Mouse (Mus musculus) forebrain, postnatal 0 days (tissue): ENCODE measurements around the gene Pla2g10. TPM values are rescaled to one million over a fixed set of nuclear protein-coding genes. Genes with fewer than 3 reads are reported as not detected.

Experiments used
- ATAC-seq: fragments of 200-750 bp; cut with Nextera tagmentation; 2 replicates; pipeline ENCODE4 v1.8.0; 2017; ENCODE audit warnings: mild to moderate bottlenecking, moderate library complexity
- DNase-seq: peaks from one replicate; pipeline ENCODE4 v3.0.0-alpha.2; 2015
- H3K27ac ChIP-seq: fragments of 300-500 bp; sonication (generic); 2 replicates; pipeline ENCODE4 v1.5.1; 2014; ENCODE audit warnings: low read depth, mild to moderate bottlenecking, antibody characterized with exemption, low read length, moderate library complexity, mixed read lengths
- H3K27me3 ChIP-seq: fragments of 300-500 bp; sonication (generic); 2 replicates; pipeline ENCODE4 v1.6.1; 2014; ENCODE audit warnings: mild to moderate bottlenecking, low read length, mixed read lengths; ENCODE audit not compliant: insufficient read depth
- H3K36me3 ChIP-seq: fragments of 300-500 bp; sonication (generic); 2 replicates; pipeline ENCODE4 v1.6.1; 2014; ENCODE audit warnings: mild to moderate bottlenecking, moderate library complexity; ENCODE audit not compliant: insufficient read depth
- H3K4me1 ChIP-seq: fragments of 300-500 bp; sonication (generic); 2 replicates; pipeline ENCODE4 v1.6.1; 2014; ENCODE audit warnings: antibody characterized with exemption; ENCODE audit not compliant: insufficient read depth
- H3K4me2 ChIP-seq: fragments of 300-500 bp; sonication (generic); 2 replicates; pipeline ENCODE4 v1.6.1; 2014; ENCODE audit warnings: low read depth, mild to moderate bottlenecking, moderate library complexity
- H3K4me3 ChIP-seq: fragments of 300-500 bp; sonication (generic); 2 replicates; pipeline ENCODE4 v1.5.1; 2014; ENCODE audit warnings: low read depth, low read length, mixed read lengths
- H3K9ac ChIP-seq: fragments of 300-500 bp; sonication (generic); 2 replicates; pipeline ENCODE4 v1.6.1; 2014; ENCODE audit warnings: mild to moderate bottlenecking
- H3K9me3 ChIP-seq: fragments of 300-500 bp; sonication (generic); 2 replicates; pipeline ENCODE4 v1.6.1; 2016; ENCODE audit warnings: low read length
- CTCF ChIP-seq: sonication (generic); IDR thresholded peaks from 2 replicates; pipeline ENCODE4 v1.5.1; 2016; ENCODE audit warnings: antibody characterized with exemption, control low read depth, low read depth
- WGBS: fragments of 180-500 bp; shearing (Covaris S2); extraction: QIAGEN DNeasy Blood & Tissue Kit; methylation state at CpG from one replicate; pipeline ENCODE4 v1.1.7; 2014; 5-methylcytosine and 5-hydroxymethylcytosine counted together
- polyA plus RNA-seq: library from polyadenylated mRNA; unstranded; fragments of >200 nt; fragmentation: Nextera tagmentation; extraction: Ambion mirVana; gene quantifications from 2 replicates; pipeline ENCODE4 v1.2.1, GENCODE M21; 2015
- total RNA-seq: library from RNA; depleted of rRNA; stranded (reverse); fragments of >200 nt; gene quantifications from 2 replicates; pipeline ENCODE4 v1.2.3, GENCODE M21; 2014

The Pla2g10 gene
- total and polyA plus RNA-seq, 2 experiments from 2014 or later = 0.16 TPM; not detected in 1

- no peak overlapping the region for H3K27ac ChIP-seq
- ATAC-seq (no peak), DNase-seq (no peak)
- H3K4me2 ChIP-seq = no peak overlapping the region
- no peak for TF ChIP-seq CTCF
- H3K9me3 ChIP-seq = no peaks in the 10 kb centered on the region
- no peaks in the 10 kb centered on the region for H3K27me3 ChIP-seq
- no peak overlapping the region for H3K9ac ChIP-seq
- H3K4me1 ChIP-seq = no peaks in the 10 kb centered on the region
- H3K36me3 ChIP-seq = no peaks in the 10 kb centered on the region; the same call in 1 of the 2 replicates
- H3K4me3 ChIP-seq = no peak overlapping the region
- 90% methylated on average over 4 of the region's 4 CpGs for WGBS
Observed at GRCm38 (mm10) chr16:13729428-13729827, 1.4 kb downstream of the Pla2g10 start.

- ATAC-seq = no peak
- 90% methylated on average over 5 of the region's 5 CpGs for WGBS
Observed at GRCm38 (mm10) chr16:13727811-13728335, 2.9 kb downstream of the Pla2g10 start.

GRCm38 (mm10) chr16:13722937-13723336 lies 7.8 kb downstream of the Pla2g10 start:
- no peak for DNase-seq
- WGBS = 29% methylated on average over 10 of the region's 10 CpGs
- TF ChIP-seq CTCF = no peak

More at GRCm38 (mm10) chr16:13727811-13728335, 2.9 kb downstream of the Pla2g10 start:
- no peak overlapping the region for H3K4me2 ChIP-seq
- H3K4me1 ChIP-seq = no peaks in the 10 kb centered on the region
- no peak for TF ChIP-seq CTCF
- H3K27me3 ChIP-seq = no peaks in the 10 kb centered on the region
- no peak overlapping the region for H3K4me3 ChIP-seq
- no peaks in the 10 kb centered on the region for H3K9me3 ChIP-seq
- DNase-seq = no peak
- H3K9ac ChIP-seq = no peak overlapping the region
- H3K36me3 ChIP-seq = no peaks in the 10 kb centered on the region; the same call in 1 of the 2 replicates
- H3K27ac ChIP-seq = no peak overlapping the region

DNA sequence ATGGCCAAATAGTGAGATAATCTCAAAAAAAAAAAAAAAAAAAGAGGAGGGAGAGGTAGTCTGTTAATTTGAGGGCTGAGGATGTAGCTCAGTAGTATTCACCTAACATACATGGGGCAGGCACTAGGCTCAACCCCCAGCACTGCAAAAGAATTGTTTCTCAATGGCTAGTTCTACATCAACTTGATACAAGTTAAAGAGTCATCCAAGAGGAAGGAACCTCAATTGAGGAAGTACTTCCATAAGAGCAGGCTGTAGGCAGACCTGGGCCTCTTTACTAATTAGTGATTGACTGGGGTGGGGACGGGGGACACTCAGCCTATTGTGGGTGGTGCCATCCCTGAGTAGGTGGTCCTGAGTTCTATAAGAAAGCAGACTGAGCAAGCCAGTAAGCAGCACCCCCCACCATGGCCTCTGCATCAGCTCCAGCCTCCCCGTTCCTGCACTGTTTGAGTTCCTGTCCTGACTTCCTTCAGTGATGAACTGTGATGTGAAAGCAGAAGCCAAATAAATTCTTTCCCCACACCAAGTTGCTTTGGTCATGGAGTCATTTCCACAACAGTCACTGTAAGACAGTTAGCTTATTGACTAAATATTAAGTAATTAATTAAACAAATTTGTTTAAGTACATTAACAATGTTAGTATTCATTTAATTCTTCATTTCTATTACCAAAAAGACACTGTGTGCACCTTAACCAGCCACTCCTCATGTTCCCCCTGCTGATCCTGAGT lies 13.8 kb downstream of the Pla2g10 start:
- H3K27ac ChIP-seq = no peak overlapping the region
- WGBS = 82% methylated on average over 2 of the region's 2 CpGs
- no peaks in the 10 kb centered on the region for H3K9me3 ChIP-seq
- no peak for TF ChIP-seq CTCF
- H3K9ac ChIP-seq = no peak overlapping the region
- H3K4me2 ChIP-seq = no peak overlapping the region
- no peaks in the 10 kb centered on the region for H3K4me1 ChIP-seq
- no peak for DNase-seq
- H3K27me3 ChIP-seq = no peaks in the 10 kb centered on the region
- H3K36me3 ChIP-seq = no peaks in the 10 kb centered on the region
- no peak for ATAC-seq
- H3K4me3 ChIP-seq = no peak overlapping the region

More at GRCm38 (mm10) chr16:13722937-13723336, 7.8 kb downstream of the Pla2g10 start:
- Histone ChIP-seq H3K27me3 (no peaks in the 10 kb centered on the region), H3K4me2 (no peak overlapping the region), H3K36me3 (no peaks in the 10 kb centered on the region), H3K9ac (no peak overlapping the region), H3K27ac (no peak overlapping the region), H3K4me3 (no peak overlapping the region), H3K4me1 (no peaks in the 10 kb centered on the region), H3K9me3 (no peaks in the 10 kb centered on the region)
- ATAC-seq = no peak

GRCm38 (mm10) chr16:13714910-13715309 lies 15.9 kb downstream of the Pla2g10 start:
- Histone ChIP-seq H3K36me3 (no peaks in the 10 kb centered on the region), H3K9me3 (no peaks in the 10 kb centered on the region), H3K4me2 (no peak overlapping the region), H3K9ac (no peak overlapping the region), H3K27me3 (no peaks in the 10 kb centered on the region), H3K4me3 (no peak overlapping the region), H3K4me1 (no peaks in the 10 kb centered on the region), H3K27ac (no peak overlapping the region)
- no peak for ATAC-seq
- DNase-seq = no peak
- TF ChIP-seq CTCF = no peak
- WGBS = 91% methylated on average over 3 of the region's 3 CpGs

GRCm38 (mm10) chr16:13704676-13705075 lies 26.1 kb downstream of the Pla2g10 start:
- H3K4me2 ChIP-seq = no peak overlapping the region
- no peaks in the 10 kb centered on the region for H3K4me1 ChIP-seq
- H3K36me3 ChIP-seq = peaks cover 32% of the 10 kb centered on the region
- no peaks in the 10 kb centered on the region for H3K27me3 ChIP-seq
- WGBS = 93% methylated on average over 10 of the region's 10 CpGs
- ATAC-seq = no peak
- H3K9me3 ChIP-seq = no peaks in the 10 kb centered on the region
- H3K4me3 ChIP-seq = no peak overlapping the region
- no peak for TF ChIP-seq CTCF
- no peak overlapping the region for H3K9ac ChIP-seq
- no peak overlapping the region for H3K27ac ChIP-seq
- DNase-seq = no peak

- Histone ChIP-seq H3K4me2 (no peak overlapping the region), H3K4me3 (no peak overlapping the region), H3K9ac (no peak overlapping the region), H3K36me3 (peaks cover 51% of the 10 kb centered on the region), H3K27ac (no peak overlapping the region), H3K27me3 (no peaks in the 10 kb centered on the region), H3K4me1 (no peaks in the 10 kb centered on the region), H3K9me3 (no peaks in the 10 kb centered on the region)
- WGBS = 97% methylated on average over 7 of the region's 7 CpGs
- ATAC-seq = no peak
- no peak for DNase-seq
- TF ChIP-seq CTCF = no peak
Observed at GRCm38 (mm10) chr16:13702184-13702583, 28.6 kb downstream of the Pla2g10 start.
